24 mouse cellular contexts compared by ENCODE assay signal in the genomic region with DNA sequence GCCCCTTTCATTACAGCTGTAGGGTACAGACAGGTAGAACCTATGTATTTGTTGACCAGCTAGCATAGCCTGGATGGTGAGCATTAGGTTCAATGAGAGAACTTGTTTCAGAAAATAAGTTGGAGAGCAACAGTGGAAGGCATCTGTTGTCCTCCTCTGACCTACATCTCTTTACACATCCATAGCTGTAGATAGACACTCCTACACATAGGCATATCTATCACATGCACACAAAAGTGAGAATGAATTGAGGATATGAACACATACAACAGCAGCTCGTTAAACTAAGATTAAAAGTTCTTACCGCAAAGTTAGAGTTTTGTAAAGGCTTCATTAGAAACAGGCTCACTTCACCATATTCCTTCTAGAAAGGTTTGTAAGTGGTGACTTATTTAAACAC.
"Had no signal": no experiment of that assay in that cellular context is flagged by ENCODE, and none has a peak within 500 bp of the region (broad histone marks: within the 10 kb centered on the region; RNA-seq: fewer than 3 reads in every experiment).

No protein-coding gene starts in this region.

- H3K27me3 ChIP-seq: heart, embryonic 12.5 days; hindbrain, embryonic 12.5 days; intestine, embryonic 15.5 days; limb, embryonic 12.5 days; liver, embryonic 12.5 days had no signal

- H3K9ac ChIP-seq: heart, embryonic 12.5 days; hindbrain, embryonic 12.5 days; hindbrain, embryonic 14.5 days; intestine, embryonic 15.5 days; limb, embryonic 12.5 days; liver, embryonic 12.5 days; liver, embryonic 14.5 days had no signal

- H3K36me3 ChIP-seq: heart, embryonic 10.5 days; heart, embryonic 12.5 days; hindbrain, embryonic 10.5 days; hindbrain, embryonic 12.5 days; intestine, embryonic 15.5 days; limb, embryonic 12.5 days; liver, embryonic 12.5 days had no signal

- H3K27ac ChIP-seq: hindbrain, embryonic 10.5 days; hindbrain, embryonic 12.5 days; hindbrain, embryonic 14.5 days; intestine, embryonic 15.5 days; layer of hippocampus, adult 2 months; left cerebral cortex, adult 2 months; liver, embryonic 12.5 days; liver, embryonic 14.5 days had no signal

- DNase-seq: gastrocnemius, postnatal 10 days; gastrocnemius, postnatal 25 days; heart, adult 18-20 months; heart, postnatal 10 days; heart, postnatal 4 days; kidney, adult 18-20 months; kidney, adult 8-10 months; kidney, postnatal 10 days; kidney, postnatal 25 days; kidney, postnatal 4 days had no signal

- H3K4me1 ChIP-seq: hindbrain, embryonic 10.5 days; hindbrain, embryonic 12.5 days; intestine, embryonic 15.5 days; liver, embryonic 12.5 days had no signal

- H3K4me2 ChIP-seq: heart, embryonic 12.5 days; hindbrain, embryonic 12.5 days; hindbrain, embryonic 14.5 days; intestine, embryonic 15.5 days; limb, embryonic 12.5 days; liver, embryonic 12.5 days had no signal

- H3K4me3 ChIP-seq: heart, embryonic 10.5 days; heart, embryonic 12.5 days; hindbrain, embryonic 10.5 days; hindbrain, embryonic 12.5 days; intestine, embryonic 15.5 days; layer of hippocampus, adult 2 months; left cerebral cortex, adult 2 months; limb, embryonic 12.5 days; liver, embryonic 12.5 days had no signal

- ATAC-seq: hindbrain, embryonic 16.5 days; inflammation-experienced regulatory T-cells, adult 6 months; intestine, embryonic 15.5 days; intestine, postnatal 0 days; liver, embryonic 12.5 days had no signal

- H3K9me3 ChIP-seq: heart, embryonic 10.5 days; heart, embryonic 12.5 days; hindbrain, embryonic 10.5 days; hindbrain, embryonic 12.5 days; intestine, embryonic 15.5 days; limb, embryonic 12.5 days; liver, embryonic 12.5 days had no signal
